Mouse (Mus musculus) adrenal gland, postnatal 25 days (tissue): ENCODE results near the gene Cldn20. TPM values are rescaled to one million over a fixed set of nuclear protein-coding genes. Genes with fewer than 3 reads are reported as not detected.

Source experiments
- DNase-seq: peaks from one replicate; pipeline ENCODE4 v3.0.0; 2021; ENCODE audit warnings: mixed read lengths
- total RNA-seq: library from RNA; stranded (reverse); gene quantifications from 2 replicates; pipeline ENCODE4 v1.2.3, GENCODE M21; 2021

Gene Cldn20
- total RNA-seq, 1 experiment from 2014 or later, result 0.70 TPM

DNA sequence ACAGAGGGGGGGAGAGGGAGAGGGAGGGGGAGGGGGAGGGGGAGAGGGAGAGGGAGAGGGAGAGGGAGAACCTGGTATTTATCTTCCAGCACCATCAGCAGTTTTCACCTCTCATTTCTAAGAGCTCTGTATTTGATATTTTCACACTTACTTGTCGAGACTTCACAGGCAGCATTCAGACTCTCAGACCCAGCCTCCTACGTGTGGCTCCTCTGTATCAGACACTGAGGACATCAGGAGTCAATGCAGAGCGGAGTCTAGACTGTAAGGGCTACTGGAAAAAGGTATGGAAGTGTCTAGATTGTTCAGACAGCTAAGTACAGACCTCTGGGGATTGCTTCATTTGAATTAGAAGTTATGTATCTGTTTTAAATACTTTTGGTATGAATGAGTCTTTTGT is 2.8 kb upstream of the Cldn20 start:
- no peak for DNase-seq

DNA sequence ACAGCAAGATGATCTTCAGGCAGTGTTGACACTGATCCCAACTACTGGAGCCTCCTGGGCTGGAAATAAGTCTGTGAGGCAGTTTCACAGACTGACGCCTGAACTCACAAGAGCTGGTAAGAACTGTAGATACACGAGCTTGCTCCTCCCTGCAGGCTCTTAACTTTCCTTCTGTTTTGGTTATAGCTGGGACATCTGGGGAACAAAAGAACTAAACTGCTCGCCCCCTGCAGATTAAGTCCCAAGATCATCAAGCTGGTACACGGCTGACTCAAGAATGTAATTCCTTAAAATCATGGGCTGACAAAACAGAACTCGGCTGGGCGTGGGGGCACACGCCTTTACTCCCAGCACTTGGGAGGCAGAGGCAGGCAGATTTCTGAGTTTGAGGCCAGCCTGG is 1.8 kb upstream of the Cldn20 start:
- no peak for DNase-seq

DNA sequence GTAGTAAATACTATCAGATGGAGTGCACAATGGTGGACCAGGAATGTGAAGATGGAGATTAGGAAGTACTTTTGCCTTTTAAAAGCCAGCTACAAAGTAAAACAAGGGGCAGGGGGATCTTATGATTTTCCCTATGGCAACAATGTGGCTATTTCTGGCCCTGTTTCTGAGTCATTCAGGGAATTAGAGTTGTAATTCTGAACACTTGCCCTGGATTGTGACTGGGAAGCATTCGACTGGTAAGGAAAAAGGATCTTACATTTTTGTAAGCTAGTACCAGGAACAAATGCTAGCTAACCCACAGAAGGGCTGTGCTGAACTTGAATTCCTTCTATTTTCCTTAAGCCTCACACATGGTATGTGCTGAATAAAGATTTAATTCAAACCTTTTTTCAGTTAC is 713 bp upstream of the Cldn20 start:
- DNase-seq, result no peak

DNA sequence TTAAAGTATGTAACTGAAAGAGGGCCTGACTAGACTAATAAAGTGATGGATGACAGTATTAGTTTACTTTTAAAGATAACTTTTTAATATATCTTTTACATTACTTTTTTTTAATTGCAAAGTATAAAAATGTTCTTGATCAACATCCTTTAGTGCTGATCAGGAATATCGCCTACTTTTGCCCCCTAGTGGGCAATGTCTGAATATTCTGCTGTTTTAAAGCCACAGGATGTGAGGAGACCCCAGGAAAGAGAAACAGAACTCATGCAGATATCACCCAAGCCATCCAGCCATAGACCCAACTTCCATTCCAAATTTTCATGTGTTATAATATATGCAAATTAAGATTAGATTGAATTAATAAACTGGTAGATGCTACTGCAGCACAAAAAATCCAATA is 1.1 kb downstream of the Cldn20 start:
- DNase-seq, result no peak

DNA sequence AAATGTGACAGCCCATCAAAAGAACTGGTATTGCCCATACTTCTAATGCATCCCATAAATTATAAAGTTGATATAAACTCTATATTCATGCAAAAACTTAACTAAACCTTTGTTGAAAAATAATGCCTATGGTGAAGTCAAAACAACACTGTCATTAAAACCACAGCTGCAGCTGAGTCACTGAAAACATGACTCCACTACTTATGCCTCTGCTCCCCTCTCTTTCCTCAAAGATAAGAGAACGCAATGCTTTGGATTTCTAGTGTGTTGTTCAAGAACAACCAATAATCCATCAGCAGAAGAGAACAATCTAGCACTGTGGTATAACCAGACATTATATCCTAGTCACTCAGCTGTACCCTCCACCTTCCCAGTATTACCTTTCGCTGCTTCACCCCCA is 8.0 kb downstream of the Cldn20 start:
- no peak for DNase-seq

DNA sequence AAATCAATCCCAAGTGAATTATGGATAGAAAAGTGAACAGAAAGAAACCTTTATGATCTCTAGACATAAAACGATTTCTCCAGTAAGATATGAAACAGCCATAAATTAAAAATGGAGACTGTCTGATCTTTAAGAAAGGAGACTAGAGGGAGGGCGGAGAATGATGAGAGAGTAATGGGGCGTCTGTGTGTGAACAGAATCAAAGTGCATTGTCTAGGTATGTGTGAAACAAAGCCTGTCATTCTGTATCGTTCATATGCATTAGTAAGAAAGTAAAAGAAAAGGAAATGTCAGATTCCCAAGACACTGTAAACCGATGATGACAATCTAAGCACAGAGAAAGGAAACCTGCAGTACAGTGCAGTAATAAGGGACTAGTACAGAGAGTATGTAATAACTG is 8.7 kb downstream of the Cldn20 start:
- no peak for DNase-seq

DNA sequence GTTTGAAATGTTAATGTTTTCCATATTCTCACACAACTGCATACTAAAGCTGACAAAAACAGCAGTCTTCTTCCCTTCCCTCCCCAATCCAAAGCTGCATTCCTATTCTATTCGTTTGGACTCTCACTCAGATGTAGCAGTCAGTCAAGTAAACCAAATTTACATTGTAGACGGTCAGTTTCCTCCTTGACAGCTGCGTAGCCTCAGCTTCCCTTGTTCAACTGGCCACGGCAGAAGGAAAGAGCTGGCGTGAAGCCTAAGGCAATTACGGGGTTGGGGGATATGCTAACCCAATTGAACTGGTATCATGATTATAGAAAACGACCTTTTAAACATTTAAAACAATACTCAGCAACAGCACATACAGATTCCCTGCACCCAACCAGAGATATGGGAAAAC is 15.4 kb downstream of the Cldn20 start:
- DNase-seq, result no peak

DNA sequence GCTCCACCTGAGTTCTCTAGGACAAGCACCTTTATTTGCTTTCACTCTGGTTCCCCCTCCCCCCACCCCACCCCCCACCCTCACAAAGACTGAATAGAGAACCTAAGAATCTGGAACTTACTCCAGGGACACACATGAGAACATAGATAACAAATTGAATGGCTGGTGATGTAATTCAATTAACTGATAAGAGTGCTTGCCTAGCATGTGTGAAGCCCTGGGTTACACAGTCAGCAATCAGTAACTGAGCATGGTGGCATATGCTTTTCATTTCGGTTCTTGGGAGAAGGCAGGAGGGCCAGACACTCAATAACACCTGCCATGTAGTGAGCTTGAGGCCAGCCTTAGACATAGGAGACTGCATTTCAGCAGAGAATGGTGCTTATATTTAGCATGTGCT is 23.9 kb downstream of the Cldn20 start:
- DNase-seq, result no peak

DNA sequence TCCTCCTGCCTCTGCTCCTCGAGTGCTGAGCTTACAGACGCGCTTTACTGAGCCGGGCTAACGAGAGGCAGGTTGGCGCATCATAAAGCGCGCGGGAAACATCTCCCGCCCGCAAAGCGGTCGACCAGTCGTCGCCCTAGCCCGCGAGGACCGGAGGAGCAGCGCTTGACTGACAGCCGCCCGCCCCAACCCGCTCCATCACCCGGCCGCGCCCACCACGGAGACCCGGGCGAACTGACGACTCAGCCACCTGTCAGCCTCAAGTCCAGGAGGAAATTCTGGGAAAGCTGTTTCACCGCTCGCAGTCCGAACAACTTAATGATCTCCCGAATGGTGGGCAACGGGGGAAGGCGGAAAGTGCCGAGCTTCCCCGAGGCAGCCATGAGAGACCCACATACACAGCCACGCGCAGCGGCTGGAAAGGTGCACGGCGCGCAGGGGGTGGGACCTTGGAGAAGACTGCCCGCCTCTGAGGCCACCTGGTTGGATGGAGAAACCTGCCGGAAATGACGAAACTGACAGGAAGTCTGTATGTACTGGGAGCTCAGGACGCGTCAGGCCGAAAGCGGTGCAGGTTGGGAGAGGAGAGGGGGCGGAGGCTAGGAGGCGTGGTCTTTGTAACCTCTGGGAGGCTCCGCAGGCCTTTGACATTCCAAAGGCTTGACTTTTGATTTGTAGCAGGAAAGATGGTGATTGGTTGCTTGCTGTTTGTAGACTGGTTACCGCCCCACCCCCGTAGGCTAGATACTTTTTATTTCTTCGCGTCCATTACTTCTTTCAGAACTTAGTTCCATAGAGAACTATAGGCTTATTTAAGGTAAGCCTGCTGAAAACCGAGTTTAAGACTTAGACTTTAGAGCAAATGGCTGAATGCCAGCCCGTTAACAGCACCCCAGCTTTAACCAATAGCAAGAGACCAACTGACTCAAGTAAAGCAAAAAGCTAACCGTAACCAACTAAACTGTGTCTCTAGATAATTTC is 25.3 kb downstream of the Cldn20 start, which contains the start of gene Tfb1m:
Gene Tfb1m (minus strand): TSS at position 451 of the 981 bp plus-strand sequence.
- DNase-seq, result peak; percentile 93

DNA sequence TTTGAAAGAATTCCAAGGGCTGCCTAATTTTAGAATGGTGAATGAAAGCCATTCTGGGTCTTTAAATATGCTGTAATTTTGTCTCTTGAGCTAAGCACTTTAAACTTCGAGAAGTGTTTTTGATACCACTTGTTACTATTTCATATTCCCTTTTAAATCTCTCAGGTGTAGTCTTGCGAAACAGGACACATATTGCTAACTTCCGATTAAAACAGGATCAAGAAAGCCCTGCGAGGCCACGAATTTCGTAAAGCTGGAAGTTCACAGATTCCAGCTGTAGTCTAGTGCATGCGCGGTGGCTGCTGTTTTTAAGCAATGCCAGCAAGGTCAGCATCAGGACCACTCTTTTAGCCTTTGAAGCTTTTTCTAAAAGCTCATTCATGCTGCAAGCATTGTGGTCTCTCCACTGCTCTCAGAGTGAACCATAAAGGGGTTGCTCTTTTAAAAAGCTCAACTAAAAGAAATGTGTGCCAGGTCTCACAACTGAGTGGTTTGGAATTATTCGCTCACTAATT is 26.1 kb downstream of the Cldn20 start:
- DNase-seq, result peak; percentile 14

DNA sequence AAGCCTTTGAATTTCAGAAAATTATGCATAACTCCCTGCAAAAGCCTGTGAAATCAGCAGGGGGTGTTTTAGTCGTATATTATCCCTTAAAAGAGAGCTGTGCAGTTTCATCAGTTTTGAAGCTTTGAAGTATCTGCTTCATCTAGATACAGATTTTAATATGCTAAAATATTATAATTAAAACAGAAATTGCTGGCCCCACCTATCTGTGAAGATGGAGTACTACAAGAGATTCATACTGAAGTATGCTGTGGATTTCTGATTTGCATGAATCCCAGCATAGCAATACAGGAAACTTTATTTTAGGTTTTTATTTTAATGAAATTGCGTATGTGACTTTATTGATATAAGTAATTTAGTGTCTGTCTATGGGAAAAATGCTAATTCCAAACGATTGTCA is 28.2 kb downstream of the Cldn20 start:
- DNase-seq, result no peak

DNA sequence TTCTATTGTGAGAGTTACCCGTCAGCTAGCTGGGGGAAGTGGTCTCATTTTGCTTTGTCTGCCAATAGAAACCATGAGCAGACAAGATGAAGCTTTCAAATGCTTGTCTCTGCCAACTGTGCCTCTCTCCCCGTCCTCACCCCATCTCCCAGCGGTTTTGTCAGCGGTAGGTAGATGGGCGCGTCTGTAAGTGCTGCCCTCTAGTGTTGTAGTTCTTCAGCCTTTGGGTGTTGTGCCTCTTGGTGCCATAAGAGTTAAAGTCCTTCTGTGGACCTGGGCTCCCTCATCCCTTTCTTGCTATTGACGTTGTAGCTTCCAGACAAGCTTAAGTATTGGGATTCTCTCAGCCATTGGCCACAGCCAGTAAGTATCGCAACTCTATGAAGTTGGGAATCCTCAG is 30.1 kb downstream of the Cldn20 start:
- DNase-seq, result no peak

DNA sequence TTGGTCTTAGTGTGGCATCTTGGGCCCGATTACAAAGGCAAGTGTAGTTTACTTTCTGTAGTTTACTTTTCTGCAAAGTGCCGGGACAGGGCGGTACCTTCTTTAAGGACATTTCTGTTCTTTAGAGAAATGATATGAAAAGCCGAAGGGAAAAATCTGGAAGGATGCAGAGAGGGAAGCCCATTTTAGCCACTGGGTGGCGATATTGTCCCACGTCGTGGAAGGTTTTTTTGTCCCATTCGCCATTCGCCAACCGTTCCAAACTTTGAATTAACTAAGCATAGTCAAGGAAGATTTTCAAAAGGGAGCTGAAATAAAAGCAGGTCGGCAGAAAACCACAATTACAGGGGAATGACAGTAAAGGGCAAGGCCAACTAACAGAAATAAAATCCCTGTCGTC is 38.5 kb downstream of the Cldn20 start:
- DNase-seq, result peak; percentile 80

Other genes starting within 250 kb of the Cldn20 start
- gene Tiam2, start 206.0 kb upstream of the Cldn20 start, total RNA-seq, result 45.6 and 47.1 TPM in 2 replicates
- gene Tfb1m, start 25.2 kb downstream of the Cldn20 start, total RNA-seq, result 12.8 and 17.4 TPM in 2 replicates
- gene Nox3, start 163.7 kb downstream of the Cldn20 start, total RNA-seq, result not detected in 2 replicates